Mouse (Mus musculus) cerebellum, adult 2 months (tissue): ENCODE results near the gene Gas7.

Experiments used
- CTCF ChIP-seq: fragments of 200-500 bp; IDR thresholded peaks from 2 replicates; pipeline ENCODE4 v1.5.1; 2011; ENCODE audit warnings: low read depth, mild to moderate bottlenecking, control low read depth, low read length, moderate library complexity, borderline replicate concordance; ENCODE audit not compliant: insufficient read depth
- POLR2A ChIP-seq: fragments of 200-500 bp; IDR thresholded peaks from 2 replicates; pipeline ENCODE4 v1.6.1; 2011; ENCODE audit warnings: low read length, control low read depth, borderline replicate concordance; ENCODE audit not compliant: insufficient read depth

GRCm38 (mm10) chr11:67612158-67612839, 157.1 kb downstream of the Gas7 start:
- TF ChIP-seq POLR2A (no peak), CTCF (no peak)
